Mouse (Mus musculus) testis, postnatal 14 days (tissue): Measurements from ENCODE around the gene Syt15.

Experiments used
- DNase-seq: peaks from one replicate; pipeline ENCODE4 v3.0.0; 2021; ENCODE audit warnings: low spot score

Syt15 gene

DNA sequence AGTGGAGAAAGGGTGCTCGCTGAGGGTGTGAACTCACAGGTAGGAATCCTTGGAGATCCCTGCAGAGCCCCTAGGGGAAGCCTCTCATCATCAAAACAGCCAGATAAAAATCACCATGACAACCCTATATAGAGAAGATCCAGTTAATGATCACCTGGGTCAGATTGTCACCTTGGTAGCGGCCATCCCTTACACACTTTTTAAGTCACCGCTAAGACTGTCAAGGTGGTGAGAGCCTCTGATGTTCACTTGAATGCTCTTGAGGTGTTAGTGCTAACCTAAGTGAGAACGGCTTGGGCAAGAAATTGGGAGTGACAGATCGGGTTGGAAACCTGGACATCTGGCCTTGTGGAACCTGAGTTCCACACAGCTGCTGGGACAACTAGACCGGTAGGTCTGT lies at the start of gene Syt15:
Gene Syt15 (plus strand): TSS at position 301 of the 400 bp plus-strand sequence.
- no peak for DNase-seq

DNA sequence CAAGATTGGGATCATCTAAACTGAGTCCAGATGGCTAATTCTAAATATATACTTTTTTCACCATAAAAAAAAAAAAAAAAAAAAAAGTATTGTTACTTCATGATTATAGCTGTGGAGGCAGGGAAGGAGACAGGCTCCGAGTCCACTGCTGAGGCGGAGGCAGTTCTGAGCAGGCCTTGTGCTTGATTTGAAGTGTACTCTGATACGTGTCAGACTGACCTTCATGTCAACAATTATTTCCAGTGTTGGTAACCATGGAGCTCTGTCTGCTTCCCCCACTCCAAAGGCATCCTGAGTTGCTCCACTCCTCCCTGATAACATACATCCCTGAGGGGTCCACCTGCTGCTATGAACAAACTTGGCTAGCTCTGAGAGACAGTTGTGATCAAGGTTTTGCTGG lies 48.3 kb upstream of the Syt15 start:
- DNase-seq = no peak

DNA sequence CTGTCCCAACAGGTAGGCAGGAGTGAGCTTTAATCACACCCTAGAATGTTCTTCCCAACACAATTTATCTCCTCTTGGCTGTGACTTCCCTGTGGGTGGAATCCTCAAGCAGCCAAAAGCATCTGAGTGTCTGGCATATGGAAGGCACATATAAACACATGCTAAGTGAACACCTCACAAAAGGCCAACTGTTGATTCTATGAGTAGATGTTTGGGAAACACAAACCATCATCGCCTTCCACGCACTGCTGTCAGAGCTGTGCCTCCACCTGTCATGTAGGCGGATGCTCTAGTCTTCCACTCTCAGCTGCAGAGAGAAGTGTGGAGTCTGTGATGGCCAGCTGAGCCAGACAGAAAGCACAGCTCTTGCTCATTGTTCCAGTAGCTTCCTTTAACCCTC lies 40.0 kb upstream of the Syt15 start:
- no peak for DNase-seq

DNA sequence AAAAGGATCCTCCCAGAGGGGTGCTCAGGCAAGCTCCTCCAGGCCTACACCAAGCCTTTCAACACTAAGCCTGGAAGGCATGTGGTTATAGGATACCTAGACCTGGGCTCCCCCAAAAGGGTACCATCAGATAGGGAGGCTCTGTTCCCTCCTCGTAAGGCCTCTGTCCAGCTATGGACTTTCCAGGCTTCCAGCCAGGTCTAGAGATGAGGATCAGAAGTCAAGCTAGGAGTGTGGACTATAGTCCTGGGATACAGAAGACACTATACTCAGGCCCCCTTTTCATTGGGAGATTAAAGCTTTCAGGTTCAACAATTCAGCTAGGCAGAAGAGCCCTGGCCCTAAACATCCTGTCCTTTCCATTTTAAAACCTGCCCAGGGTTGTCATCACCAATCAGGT lies 36.3 kb upstream of the Syt15 start:
- no peak for DNase-seq

DNA sequence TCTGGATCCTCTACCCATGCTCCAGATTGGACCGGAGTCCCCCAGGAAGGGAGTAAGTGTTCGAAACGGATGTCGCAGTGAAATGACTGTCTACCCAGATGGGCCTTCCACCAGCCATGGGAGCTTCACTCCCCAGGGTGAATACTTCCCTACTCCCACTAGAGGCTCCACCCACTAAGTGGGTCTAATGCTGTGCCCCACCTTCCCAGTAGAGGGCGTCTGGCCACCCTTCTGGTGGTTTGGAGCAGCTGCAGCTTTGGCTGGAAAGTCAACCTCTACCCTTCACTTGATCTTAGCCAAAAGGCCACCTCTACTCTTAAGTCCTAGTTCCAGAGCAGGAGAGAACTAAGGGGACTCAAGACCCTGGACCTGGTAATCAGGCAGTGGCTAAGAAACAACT lies 30.8 kb upstream of the Syt15 start:
- no peak for DNase-seq

DNA sequence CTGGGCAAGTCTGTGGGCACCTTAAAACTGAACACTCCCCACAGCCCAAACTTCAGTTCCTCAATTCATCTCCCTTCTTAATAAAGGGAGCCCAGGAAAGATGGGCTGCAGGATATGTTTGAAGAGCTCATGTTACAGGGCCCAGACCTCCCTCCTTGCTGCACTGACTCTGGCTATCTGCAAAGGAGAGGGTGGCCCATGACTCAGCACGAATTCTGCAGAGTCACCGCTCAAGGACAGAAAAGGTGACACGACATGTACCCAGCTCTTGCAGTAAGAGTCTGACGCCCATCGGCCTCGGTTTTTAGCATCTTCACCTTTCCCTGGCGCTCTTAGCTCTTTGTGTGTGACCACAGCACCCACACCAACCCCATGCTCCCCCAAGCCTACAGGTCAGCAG lies 29.0 kb upstream of the Syt15 start:
- no peak for DNase-seq

DNA sequence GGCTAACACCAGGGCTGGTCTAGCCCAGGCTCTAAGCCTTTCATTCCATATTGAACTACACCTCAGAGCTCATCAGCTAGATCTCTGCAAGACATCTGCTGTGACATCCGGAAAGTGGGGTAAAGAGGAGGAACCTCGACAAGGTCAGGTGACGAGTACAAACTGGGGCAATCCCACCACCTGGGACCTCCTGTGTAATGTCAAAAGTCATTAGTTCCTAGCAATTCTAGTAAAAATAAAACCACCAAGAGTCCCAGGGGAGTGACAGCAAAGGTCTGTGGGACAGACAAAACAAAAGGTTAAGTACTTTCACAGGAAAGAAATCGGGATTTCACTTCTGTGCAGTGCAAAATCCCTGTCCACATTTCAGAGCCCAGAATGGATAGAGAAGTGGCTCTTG lies 25.5 kb upstream of the Syt15 start:
- no peak for DNase-seq

DNA sequence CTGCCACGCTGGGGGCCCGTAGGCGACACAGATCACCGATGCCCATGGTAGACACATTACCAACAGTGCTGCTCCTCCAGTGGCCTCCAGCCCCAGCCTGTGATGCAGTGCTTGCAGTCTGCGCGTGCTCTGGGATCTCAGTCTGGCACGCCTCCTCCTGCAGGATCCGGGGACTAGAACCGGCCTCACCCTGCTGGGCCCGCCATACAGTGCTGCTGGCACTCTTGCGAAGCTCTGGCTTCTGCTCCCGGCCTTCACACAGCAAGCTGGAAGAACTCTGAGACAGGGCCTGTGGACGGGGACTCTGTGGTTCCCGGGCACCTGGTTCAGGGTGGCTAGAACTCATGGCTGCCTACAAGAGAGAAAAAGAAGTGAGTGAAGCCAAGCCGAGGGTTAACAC lies 23.9 kb upstream of the Syt15 start:
- no peak for DNase-seq

DNA sequence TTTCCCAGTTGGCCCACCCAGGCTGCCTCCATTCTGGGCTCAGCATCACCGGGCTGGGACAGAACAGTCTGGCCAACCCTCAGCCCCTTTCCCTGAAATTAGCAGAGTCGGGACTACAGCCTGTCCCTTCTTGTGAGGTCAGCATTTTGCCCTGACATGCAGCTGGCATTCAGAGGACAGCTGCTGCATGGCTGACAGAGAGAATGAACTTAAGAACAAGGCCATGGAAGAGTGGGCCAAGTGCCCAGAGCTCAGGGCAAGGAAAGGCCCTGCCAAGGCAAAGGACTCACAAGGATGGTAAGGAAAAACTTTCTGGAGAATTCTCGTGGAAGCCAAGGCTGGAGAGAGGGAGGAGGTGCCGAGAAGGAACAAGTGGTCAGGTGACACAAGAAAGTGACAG lies 22.7 kb upstream of the Syt15 start:
- DNase-seq = no peak

DNA sequence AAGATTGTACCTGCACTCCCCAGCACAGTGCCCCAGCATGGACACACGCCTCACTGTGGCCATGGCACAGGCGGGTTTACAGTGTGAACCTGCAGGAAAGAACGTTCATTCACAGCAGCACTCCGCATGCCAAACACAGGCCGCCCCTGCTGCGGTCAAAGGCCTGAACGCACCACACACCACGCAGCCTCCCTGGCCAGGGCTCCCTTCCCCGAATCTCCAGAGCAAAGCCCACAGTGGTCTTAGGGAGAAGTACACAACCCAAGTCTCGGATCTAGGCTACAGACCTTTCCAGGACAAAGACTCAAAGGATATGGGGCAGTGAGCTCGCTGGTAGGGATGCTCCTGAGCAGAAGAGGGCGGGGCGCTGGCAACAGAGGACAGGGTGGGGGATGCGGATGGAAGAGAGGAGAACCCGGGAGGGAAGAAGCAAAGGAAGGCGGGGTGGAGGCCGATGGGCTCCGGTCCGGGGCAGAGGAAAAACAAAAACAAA lies 18.6 kb upstream of the Syt15 start:
- peak; percentile 25 for DNase-seq

DNA sequence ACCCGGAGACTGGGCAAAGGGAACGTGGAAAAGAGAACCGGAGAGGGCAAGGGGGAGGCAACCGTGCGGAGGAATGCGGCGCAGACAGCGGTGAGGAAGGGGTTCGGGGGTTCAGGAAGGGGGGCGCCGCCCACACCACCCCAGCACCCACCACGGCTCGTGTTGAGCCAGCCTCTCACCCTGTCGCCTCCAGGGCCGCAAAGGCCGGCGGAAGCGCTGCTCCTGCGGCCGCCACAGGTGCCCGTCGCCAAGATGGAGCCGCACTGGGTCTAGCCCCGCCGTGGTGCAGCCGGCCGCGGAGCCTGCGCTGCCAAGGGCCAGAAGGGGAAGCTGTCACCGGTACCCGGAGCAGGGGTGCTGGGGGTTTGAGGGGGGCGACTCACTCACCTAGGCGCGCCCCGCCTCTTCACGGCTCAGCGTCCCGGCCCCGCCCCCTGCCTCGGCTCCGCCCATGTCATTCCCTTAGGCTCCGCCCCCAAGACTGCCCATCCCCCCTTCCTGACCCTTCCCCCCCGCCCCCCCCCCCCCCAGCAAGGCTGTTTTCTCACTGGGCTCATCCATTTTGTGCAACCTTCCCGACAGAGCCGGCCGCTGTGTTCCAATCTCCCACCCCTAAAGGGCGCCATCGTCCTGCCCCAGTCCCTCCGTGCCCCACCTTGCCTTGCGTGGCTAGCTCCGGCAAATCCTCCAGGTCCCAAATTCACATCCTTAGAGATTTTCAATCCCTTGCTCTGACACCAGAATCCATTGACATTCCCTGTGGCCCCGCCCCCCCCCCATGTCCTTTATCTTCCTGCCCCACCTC lies 18.0 kb upstream of the Syt15 start, which contains the start of gene Gprin2:
Gene Gprin2 (minus strand): TSS at position 423 of the 805 bp plus-strand sequence.
- peak; percentile 48 for DNase-seq

DNA sequence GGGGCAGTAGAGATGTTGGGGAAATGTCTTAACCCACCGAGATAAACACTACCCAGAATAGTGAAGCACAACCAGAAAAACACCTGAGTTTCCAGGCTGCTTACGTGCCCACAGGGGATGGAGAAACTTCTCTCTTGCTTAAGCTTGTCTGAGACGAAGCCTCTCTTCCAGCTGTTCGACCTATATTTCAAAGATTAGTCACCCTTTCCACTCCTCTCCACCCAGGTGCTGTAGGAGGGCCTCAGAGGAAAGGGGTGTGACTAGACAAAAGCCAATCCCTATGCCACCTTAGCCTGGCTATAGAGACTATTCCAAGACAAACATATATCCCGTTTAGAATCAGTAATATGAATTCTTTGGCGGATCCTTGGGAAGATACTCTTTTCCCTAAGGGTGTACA lies 11.4 kb upstream of the Syt15 start:
- DNase-seq = no peak

DNA sequence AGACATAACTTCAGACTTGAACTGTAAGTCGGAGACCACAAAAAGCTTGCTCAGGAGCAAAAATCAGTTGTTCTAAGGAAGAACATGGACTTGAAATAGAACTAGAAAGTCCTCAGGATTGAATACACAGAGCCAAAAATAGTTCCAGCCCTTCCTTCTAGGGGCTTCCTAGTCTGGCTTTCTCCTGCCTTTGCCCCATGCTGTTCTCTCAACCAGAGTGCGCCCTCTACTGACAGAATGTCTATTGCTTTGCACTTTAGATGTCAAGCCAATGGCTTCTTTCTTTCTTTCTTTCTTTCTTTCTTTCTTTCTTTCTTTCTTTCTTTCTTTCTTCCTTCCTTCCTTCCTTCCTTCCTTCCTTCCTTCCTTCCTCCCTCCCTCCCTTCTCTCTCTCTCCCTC lies 10.7 kb upstream of the Syt15 start:
- no peak for DNase-seq

DNA sequence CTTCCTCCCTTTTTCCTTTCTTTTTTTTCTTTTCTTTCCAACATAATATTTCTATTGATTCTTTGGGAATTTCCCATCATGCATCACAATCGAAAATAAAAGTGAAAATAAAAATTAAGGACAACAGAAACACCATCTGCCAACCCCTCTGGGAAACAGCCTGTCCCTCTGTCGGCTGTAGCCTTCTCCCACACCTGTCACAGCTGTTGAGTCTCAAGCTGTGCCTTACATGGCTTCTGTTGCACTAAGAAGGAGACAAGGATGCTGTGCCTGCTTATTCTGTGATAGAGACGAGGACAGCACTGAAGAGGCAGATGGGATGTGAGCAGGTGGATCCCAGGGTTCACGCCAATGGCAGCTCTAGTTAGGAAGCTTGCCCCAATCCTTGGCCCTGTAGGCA lies 10.3 kb upstream of the Syt15 start:
- DNase-seq = no peak

DNA sequence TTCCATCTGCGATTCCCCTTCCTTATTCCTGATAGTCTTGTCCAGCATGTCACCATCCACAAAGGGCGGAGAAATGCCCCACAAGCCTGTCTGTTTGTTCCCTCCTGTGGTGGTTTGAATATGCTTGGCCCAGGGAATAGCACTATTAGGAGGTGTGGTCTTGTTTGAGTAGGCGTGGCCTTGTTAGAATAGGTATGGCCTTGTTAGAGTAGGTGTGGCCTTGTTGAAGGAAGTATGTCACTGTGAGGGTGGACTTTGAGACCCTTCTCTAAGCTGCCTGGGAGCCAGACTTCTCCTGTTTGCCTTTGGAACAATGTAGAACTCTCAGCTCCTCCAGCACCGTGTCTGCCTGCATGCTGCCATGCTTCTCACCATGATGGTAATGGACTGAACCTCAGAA lies 9.5 kb upstream of the Syt15 start:
- DNase-seq = no peak

DNA sequence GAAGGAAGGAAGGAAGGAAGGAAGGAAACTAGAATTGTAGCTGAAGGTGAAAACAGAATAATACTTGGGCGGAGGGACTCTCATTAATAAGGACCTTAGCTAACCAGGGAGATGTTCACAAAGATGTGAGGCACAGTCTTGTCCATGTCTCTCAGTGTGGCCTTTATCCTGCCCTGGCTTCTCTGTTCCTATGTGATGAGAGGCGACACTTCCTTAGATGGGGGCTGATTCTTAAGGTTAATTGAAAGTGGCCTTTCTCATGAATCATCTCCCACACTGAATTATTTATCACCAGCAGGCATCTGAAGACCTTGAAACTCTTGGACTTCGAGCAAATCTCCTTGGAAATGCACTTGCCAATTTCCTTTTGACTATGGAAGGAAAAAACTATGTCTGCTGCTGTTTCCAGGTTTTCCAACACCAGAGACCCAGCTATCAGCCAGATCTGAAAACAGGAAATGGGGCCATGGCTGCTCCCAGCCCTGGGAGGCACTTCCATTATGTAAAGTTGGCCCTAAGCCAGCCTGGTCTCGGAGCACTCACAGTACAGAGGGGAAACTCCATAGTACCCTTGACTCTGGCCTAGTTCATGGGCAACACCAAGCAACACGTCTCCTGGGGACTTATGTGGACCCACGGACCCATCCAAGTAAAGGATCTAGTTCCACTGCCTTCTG lies 3.8 kb upstream of the Syt15 start:
- no peak for DNase-seq

DNA sequence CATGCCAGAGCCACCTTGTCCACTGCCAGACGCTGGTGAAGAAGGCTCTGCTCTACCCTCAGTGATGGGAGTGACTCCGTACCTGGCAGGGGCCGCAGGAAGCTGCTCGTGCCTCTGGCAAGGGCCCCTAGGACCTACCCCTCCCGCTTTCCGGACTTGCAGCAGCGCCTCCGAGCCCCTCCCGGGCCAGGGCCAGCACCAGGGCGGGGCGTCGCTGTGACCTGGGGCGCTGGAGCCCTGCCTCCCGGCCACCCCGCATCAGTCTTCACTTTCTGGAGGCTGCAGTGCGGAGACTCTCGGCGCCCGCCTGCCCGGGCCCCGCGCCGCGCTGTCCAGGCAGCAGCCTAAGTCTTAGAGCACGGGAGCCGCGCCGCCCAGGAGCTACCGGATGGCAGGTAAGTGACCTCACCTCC lies 397 bp downstream of the Syt15 start:
- DNase-seq = no peak

DNA sequence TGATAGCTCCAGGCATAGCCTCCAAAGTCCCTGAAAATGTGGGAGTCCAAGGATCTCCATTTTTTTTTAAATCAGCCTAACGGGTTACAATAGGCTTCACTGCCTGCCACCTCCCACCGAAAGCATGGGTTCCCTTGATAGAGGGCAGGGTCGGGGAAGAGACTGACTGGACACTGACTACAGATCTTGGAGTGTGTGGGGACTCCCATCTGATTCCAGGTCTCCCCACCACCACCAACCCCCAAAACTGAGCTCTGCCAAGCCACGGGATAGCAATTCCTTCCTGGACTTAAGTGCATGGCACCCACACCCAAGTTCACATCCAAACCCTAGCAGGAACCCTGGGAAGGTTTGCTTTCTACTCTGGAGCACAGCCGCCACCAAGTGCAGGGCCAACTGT lies 1.0 kb downstream of the Syt15 start:
- DNase-seq = no peak

DNA sequence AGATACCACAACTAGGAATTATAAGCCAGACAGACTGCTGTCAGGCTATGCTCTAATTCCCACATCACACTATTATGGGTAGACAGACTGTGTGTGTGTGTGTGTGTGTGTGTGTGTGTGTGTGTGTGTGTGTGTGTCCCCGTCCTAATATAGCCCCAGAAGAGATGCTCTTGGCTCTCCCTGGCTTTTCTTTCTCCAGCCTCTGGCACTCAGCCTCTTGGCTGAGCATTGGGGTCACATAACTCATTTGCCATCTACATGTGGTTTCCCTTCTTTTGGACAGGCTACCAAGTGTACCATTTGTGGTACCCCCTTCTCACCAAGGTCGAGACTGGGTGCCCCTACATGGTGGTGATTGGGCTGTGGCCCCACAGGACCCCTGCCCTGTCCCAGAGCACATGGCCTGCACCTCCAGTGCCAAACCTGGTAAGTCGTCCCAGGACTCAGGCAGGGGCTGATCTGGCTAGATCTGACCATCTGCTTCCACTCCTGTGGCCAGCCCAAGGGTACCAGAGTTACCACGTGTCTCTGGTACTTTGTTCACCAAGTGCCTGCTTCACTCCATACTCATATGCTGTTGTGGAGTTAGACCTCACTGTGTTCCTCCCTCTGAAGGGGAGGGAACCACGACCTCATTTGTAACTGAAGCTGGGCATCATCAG lies 2.2 kb downstream of the Syt15 start:
- no peak for DNase-seq

DNA sequence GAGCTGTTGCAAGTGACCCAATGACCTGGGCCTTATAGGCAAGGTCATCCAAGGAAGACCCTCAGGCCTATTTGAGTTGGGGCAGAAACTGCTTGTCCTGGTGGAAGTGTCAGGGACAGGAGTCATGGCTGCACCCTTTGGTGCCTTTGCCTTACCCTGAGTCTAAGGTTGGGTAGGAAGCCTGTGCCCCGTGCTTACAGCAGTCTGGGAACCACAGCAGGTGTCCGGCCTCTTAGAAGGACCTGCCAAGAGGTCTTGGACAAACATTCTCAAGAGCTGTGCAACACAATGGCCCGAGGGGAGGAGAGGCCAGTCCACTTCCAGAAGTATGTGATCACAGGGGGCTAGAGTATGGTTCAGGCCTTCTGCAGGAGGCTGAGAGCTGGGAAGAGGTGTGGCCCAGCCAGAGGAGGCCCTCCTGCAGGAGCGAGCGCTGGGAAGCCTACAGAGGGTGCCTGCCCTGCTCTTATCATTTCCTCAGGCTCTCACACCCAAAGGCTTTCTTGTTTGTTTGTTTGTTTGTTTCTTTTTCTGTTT lies 4.0 kb downstream of the Syt15 start:
- no peak for DNase-seq

DNA sequence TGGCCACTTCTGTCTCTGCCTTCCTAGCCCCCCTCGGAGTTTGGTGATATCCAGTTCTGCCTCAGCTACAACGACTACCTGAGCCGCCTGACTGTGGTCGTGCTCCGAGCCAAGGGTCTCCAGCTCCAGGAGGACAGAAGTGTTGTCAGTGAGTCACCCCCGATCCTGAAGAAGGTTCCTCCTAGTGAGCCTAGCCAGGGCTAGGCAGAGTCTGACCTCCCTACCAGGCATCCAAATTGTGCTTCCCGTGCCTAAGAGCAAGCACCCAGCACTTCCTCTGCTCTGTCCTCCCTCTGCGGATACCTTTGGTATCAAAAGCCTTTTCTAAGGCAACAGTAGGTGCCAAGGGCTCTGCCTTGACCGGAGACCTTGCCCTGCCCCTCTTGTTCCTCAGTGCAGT lies 6.6 kb downstream of the Syt15 start:
- DNase-seq = no peak

DNA sequence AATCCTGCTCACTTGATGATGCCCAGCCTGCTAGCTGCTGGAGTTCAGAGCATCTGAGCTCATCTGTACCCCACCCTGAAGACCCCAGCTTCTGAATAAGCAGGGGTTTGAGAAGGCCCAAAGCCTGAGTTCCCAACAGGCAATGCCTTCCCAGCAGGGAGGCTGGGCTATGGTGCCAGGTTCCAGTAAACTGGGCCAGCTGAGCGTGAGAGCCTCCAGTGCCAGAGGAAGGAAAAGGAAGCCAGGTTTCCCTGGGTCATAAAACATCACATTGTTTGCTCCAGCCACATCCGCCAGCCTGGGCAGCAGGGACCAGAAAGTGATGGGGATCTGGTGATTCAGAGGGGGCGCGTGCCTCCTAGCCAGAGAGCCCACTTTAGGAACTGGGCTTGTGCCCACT lies 7.2 kb downstream of the Syt15 start:
- DNase-seq = no peak

DNA sequence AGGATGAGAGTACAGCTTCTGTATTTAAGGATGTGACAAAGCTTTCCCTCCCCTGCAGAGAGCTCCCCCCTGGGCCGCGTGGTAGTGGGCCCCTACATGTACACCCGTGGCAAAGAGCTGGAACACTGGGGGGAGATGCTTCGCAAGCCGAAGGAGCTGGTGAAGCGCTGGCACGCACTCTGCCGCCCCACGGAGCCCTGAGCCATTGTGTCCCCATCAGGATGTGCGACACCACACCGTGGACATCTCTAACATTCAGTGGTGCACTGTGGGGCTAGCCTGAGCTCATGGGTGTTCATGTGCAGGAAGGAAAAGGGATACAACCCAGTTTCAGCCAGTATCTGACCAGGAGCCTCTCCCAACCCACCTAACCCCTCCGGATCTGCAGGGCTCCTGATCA lies 8.6 kb downstream of the Syt15 start:
- DNase-seq = no peak
